Mouse (Mus musculus): ENCODE data around the gene Tmprss5. TPM values are rescaled to one million over a fixed set of nuclear protein-coding genes. Genes with fewer than 3 reads are reported as not detected.

The Tmprss5 gene
- total RNA-seq (2012; rRNA removed) (not detected in 2 replicates), polyA plus RNA-seq (2012; ENCODE audit: insufficient read depth in 1 of 2, insufficient read length in 2 of 2, low read depth in 1 of 2, low replicate concordance in 2 of 2, missing spikeins in 1 of 2) (not detected)

DNA sequence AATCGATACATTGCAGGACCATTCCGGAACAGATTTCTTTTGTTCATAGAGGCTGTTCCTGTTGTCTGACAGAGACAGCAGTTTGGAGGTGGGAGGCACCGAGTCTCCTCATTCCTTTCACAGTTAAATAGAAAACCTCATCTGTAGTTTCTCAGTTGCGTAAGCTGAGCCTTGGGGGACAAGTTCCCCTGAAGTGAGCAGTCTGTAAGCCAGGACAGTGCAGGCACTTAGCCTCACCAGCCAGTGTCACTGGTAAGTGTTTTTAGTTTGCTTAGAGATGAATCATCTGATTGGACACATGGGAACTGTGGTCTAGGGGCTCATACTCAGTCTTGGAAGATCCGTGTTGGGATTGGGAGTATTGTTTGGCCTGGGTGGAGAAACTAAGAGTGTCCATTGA lies at the start of gene Tmprss5:
Tmprss5 (plus strand) TSS at position 154 of the 400 bp plus-strand sequence.
- Histone ChIP-seq H3K4me3 (ENCODE audit: control insufficient read depth in 1 of 2, insufficient read depth in 1 of 2, low read depth in 2 of 2, low read length in 2 of 2) (no peak within 1 kb of the TSS), H3K9ac (ENCODE audit: control insufficient read depth, low read depth, low read length, poor library complexity, severe bottlenecking) (no peak within 1 kb of the TSS), H3K27ac (ENCODE audit: control insufficient read depth, low read depth, low read length) (no peak within 1 kb of the TSS), H3K27me3 (ENCODE audit: control insufficient read depth in 1 of 2, insufficient read depth in 2 of 2, low read length in 2 of 2) (no peaks in the 10 kb centered on the region), H3K4me1 (ENCODE audit: control insufficient read depth in 1 of 2, insufficient read depth in 2 of 2, low read length in 2 of 2) (no peaks in the 10 kb centered on the region), H3K9me3 (replicated peaks; ENCODE audit: insufficient read depth, low read length) (no peaks in the 10 kb centered on the region), H3K79me2 (ENCODE audit: control insufficient read depth, insufficient read depth, low read length, poor library complexity) (no peaks in the 10 kb centered on the region), H3K36me3 (ENCODE audit: control insufficient read depth in 1 of 2, insufficient read depth in 2 of 2, low read length in 2 of 2) (peaks cover 0 to 1% of the 10 kb centered on the region in 2 experiments; a peak in 1 of 4 replicates)
- no peak for TF ChIP-seq CHD1 (IDR thresholded peaks at IDR 0.05; ENCODE audit: low read depth, low read length)
- no peak for TF ChIP-seq SMC3 (IDR thresholded peaks at IDR 0.05; ENCODE audit: low read depth, low read length)
- TF ChIP-seq TCF12 (IDR thresholded peaks at IDR 0.05; ENCODE audit: low read depth, low read length), result no peak
- TF ChIP-seq RCOR1 (IDR thresholded peaks at IDR 0.05; ENCODE audit: low read depth, low read length), result no peak
- TF ChIP-seq MEF2A (IDR thresholded peaks at IDR 0.05; ENCODE audit: extremely low read depth, insufficient replicate concordance, low read depth, low read length, poor library complexity, severe bottlenecking), result no peak
- no peak for DNase-seq (ENCODE audit: low read depth, low spot score)

DNA sequence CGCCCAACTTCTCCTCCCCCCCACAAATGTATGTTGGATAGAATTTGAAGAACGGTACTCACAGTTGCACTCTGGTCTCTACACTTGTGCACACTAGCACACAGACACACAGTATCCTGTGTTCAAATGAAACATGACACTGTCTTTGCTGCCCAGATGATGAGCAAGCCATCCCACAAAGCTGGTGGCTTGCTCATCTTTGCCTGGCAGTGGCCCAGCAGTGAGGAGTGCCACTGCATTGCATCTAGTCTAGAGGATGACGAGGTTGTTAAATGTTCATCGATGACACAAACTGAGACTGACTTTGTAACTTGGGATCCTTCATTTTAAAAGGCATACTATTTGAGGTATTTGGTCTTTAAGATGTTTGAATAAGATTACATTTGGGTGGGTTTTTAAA lies 46.3 kb upstream of the Tmprss5 start:
- no peaks in the 10 kb centered on the region for H3K4me1 ChIP-seq (ENCODE audit: control insufficient read depth in 1 of 2, insufficient read depth in 2 of 2, low read length in 2 of 2)
- no peaks in the 10 kb centered on the region for H3K79me2 ChIP-seq (ENCODE audit: control insufficient read depth, insufficient read depth, low read length, poor library complexity)
- H3K27me3 ChIP-seq (ENCODE audit: control insufficient read depth in 1 of 2, insufficient read depth in 2 of 2, low read length in 2 of 2), result no peaks in the 10 kb centered on the region
- no peak overlapping the region for H3K9ac ChIP-seq (ENCODE audit: control insufficient read depth, low read depth, low read length, poor library complexity, severe bottlenecking)
- no peak for DNase-seq (ENCODE audit: low read depth, low spot score)
- H3K27ac ChIP-seq (ENCODE audit: control insufficient read depth, low read depth, low read length), result no peak overlapping the region
- H3K4me3 ChIP-seq (ENCODE audit: control insufficient read depth in 1 of 2, insufficient read depth in 1 of 2, low read depth in 2 of 2, low read length in 2 of 2), result no peak overlapping the region
- no peaks in the 10 kb centered on the region for H3K36me3 ChIP-seq (ENCODE audit: control insufficient read depth in 1 of 2, insufficient read depth in 2 of 2, low read length in 2 of 2)
- TF ChIP-seq UBTF (IDR thresholded peaks at IDR 0.05; ENCODE audit: borderline replicate concordance, insufficient read depth, low read depth, low read length) (no peak), USF2 (IDR thresholded peaks at IDR 0.05; ENCODE audit: borderline replicate concordance in 1 of 2, insufficient read depth in 1 of 2, low read depth in 1 of 2, low read length in 2 of 2) (no peak), CHD1 (IDR thresholded peaks at IDR 0.05; ENCODE audit: low read depth, low read length) (no peak), RCOR1 (IDR thresholded peaks at IDR 0.05; ENCODE audit: low read depth, low read length) (no peak), MAZ (IDR thresholded peaks at IDR 0.05; ENCODE audit: low read depth, low read length) (no peak), TBP (IDR thresholded peaks at IDR 0.05; ENCODE audit: low read depth, low read length) (no peak), NELFE (IDR thresholded peaks at IDR 0.05; ENCODE audit: low read depth, low read length) (no peak), ETS1 (IDR thresholded peaks at IDR 0.05; ENCODE audit: low read depth, low read length) (no peak), USF1 (IDR thresholded peaks at IDR 0.05; ENCODE audit: low read depth, low read length) (no peak), CTCF (IDR thresholded peaks at IDR 0.05 in 2 of 3, conservative IDR thresholded peaks at IDR 0.05 in 1 of 3; ENCODE audit: control insufficient read depth in 1 of 3, insufficient read depth in 1 of 3, low read depth in 2 of 3, low read length in 3 of 3, poor library complexity in 1 of 3, severe bottlenecking in 1 of 3) (no peak), KAT2A (conservative IDR thresholded peaks at IDR 0.05; ENCODE audit: low read depth, low read length) (no peak), SMC3 (IDR thresholded peaks at IDR 0.05; ENCODE audit: low read depth, low read length) (no peak), GABPA (IDR thresholded peaks at IDR 0.05; ENCODE audit: low read depth, low read length) (no peak), TAL1 (IDR thresholded peaks at IDR 0.05; ENCODE audit: low read length) (no peak), ZNF384 (IDR thresholded peaks at IDR 0.05; ENCODE audit: low read depth, low read length) (no peak), JUND (IDR thresholded peaks at IDR 0.05; ENCODE audit: low read depth, low read length) (no peak), GATA1 (IDR thresholded peaks at IDR 0.05; ENCODE audit: low read depth, low read length) (no peak)
- H3K9me3 ChIP-seq (replicated peaks; ENCODE audit: insufficient read depth, low read length), result no peaks in the 10 kb centered on the region

All from MEL (cell line).